Mouse (Mus musculus): ENCODE results near the gene Oser1. TPM values are rescaled to one million over a fixed set of nuclear protein-coding genes. Genes with fewer than 3 reads are reported as not detected.
A peak's percentile ranks its signal among the peaks of the same experiment; 100 is the strongest.

Oser1 gene
- polyA plus RNA-seq, 1 experiment from 2014 or later, result 56.8 TPM

- ATAC-seq (ENCODE audit: insufficient number of reproducible peaks, insufficient read depth, low FRiP score, low read depth), result no peak
- no peak overlapping the region for H3K9ac ChIP-seq (ENCODE audit: low read length)
- WGBS, result 5% methylated on average over 8 of the region's 8 CpGs
- H3K27ac ChIP-seq (replicated peaks in 1 of 2; ENCODE audit: control insufficient read depth in 1 of 2, insufficient read depth in 1 of 2, low read depth in 2 of 2, low read length in 2 of 2), result no peak overlapping the region
- H3K36me3 ChIP-seq (ENCODE audit: control insufficient read depth, insufficient read depth, low read length), result peaks cover 13% of the 10 kb centered on the region
- H3K4me3 ChIP-seq (ENCODE audit: control insufficient read depth in 1 of 2, insufficient read depth in 1 of 2, low read depth in 1 of 2, low read length in 2 of 2), result no peak overlapping the region
- no peaks in the 10 kb centered on the region for H3K27me3 ChIP-seq (ENCODE audit: control insufficient read depth, insufficient read depth, low read length)
- no peaks in the 10 kb centered on the region for H3K9me3 ChIP-seq (ENCODE audit: control insufficient read depth, low read length)
- peaks cover 14 to 16% of the 10 kb centered on the region in 2 experiments for H3K4me1 ChIP-seq (ENCODE audit: control insufficient read depth in 2 of 2, insufficient read depth in 2 of 2, low read length in 2 of 2)
- H3K4me2 ChIP-seq (ENCODE audit: low read length), result no peak overlapping the region
Measured at GRCm38 (mm10) chr2:163401221-163401620, 23.3 kb downstream of the Oser1 start.

GRCm38 (mm10) chr2:163399222-163399621 is 25.3 kb downstream of the Oser1 start:
- Histone ChIP-seq H3K4me2 (ENCODE audit: low read length) (peak overlapping the region; percentile 80), H3K27ac (replicated peaks in 1 of 2; ENCODE audit: control insufficient read depth in 1 of 2, insufficient read depth in 1 of 2, low read depth in 2 of 2, low read length in 2 of 2) (peak overlapping the region; percentile 95 to 98), H3K4me3 (ENCODE audit: control insufficient read depth in 1 of 2, insufficient read depth in 1 of 2, low read depth in 1 of 2, low read length in 2 of 2) (no peak overlapping the region), H3K4me1 (ENCODE audit: control insufficient read depth in 2 of 2, insufficient read depth in 2 of 2, low read length in 2 of 2) (peaks cover 14 to 16% of the 10 kb centered on the region in 2 experiments), H3K9ac (ENCODE audit: low read length) (peak overlapping the region; percentile 94; the same call in 1 of the 2 replicates), H3K36me3 (ENCODE audit: control insufficient read depth, insufficient read depth, low read length) (no peaks in the 10 kb centered on the region), H3K9me3 (ENCODE audit: control insufficient read depth, low read length) (no peaks in the 10 kb centered on the region), H3K27me3 (ENCODE audit: control insufficient read depth, insufficient read depth, low read length) (no peaks in the 10 kb centered on the region)
- WGBS, result 12% methylated on average over 8 of the region's 8 CpGs
- ATAC-seq (ENCODE audit: insufficient number of reproducible peaks, insufficient read depth, low FRiP score, low read depth), result no peak

- Histone ChIP-seq H3K9ac (ENCODE audit: low read length) (peak overlapping the region; percentile 94), H3K36me3 (ENCODE audit: control insufficient read depth, insufficient read depth, low read length) (no peaks in the 10 kb centered on the region), H3K4me1 (ENCODE audit: control insufficient read depth in 2 of 2, insufficient read depth in 2 of 2, low read length in 2 of 2) (peaks cover 14 to 16% of the 10 kb centered on the region in 2 experiments), H3K27me3 (ENCODE audit: control insufficient read depth, insufficient read depth, low read length) (no peaks in the 10 kb centered on the region), H3K27ac (replicated peaks in 1 of 2; ENCODE audit: control insufficient read depth in 1 of 2, insufficient read depth in 1 of 2, low read depth in 2 of 2, low read length in 2 of 2) (peak overlapping the region; percentile 95 to 98), H3K4me2 (ENCODE audit: low read length) (peak overlapping the region; percentile 80), H3K9me3 (ENCODE audit: control insufficient read depth, low read length) (no peaks in the 10 kb centered on the region), H3K4me3 (ENCODE audit: control insufficient read depth in 1 of 2, insufficient read depth in 1 of 2, low read depth in 1 of 2, low read length in 2 of 2) (peak overlapping the region; percentile 76 to 91; a peak in 3 of 4 replicates)
- ATAC-seq (ENCODE audit: insufficient number of reproducible peaks, insufficient read depth, low FRiP score, low read depth), result no peak
- WGBS, result 46% methylated on average over 4 of the region's 4 CpGs
Measured at GRCm38 (mm10) chr2:163398770-163399169, 25.7 kb downstream of the Oser1 start.

- H3K27me3 ChIP-seq (ENCODE audit: control insufficient read depth, insufficient read depth, low read length), result no peaks in the 10 kb centered on the region
- 1% methylated on average over 10 of the region's 10 CpGs for WGBS
- no peaks in the 10 kb centered on the region for H3K9me3 ChIP-seq (ENCODE audit: control insufficient read depth, low read length)
- H3K4me3 ChIP-seq (ENCODE audit: control insufficient read depth in 1 of 2, insufficient read depth in 1 of 2, low read depth in 1 of 2, low read length in 2 of 2), result peak within 1 kb of the TSS; percentile 76 to 91
- peaks cover 14 to 18% of the 10 kb centered on the region in 2 experiments for H3K4me1 ChIP-seq (ENCODE audit: control insufficient read depth in 2 of 2, insufficient read depth in 2 of 2, low read length in 2 of 2)
- peak within 1 kb of the TSS; percentile 95 to 98 for H3K27ac ChIP-seq (replicated peaks in 1 of 2; ENCODE audit: control insufficient read depth in 1 of 2, insufficient read depth in 1 of 2, low read depth in 2 of 2, low read length in 2 of 2)
- ATAC-seq (ENCODE audit: insufficient number of reproducible peaks, insufficient read depth, low FRiP score, low read depth), result peak; percentile 87
- H3K4me2 ChIP-seq (ENCODE audit: low read length), result peak within 1 kb of the TSS; percentile 80
- H3K36me3 ChIP-seq (ENCODE audit: control insufficient read depth, insufficient read depth, low read length), result no peaks in the 10 kb centered on the region
- peak within 1 kb of the TSS; percentile 94 for H3K9ac ChIP-seq (ENCODE audit: low read length)
Measured at GRCm38 (mm10) chr2:163397905-163398304, 26.6 kb downstream of the Oser1 start, which contains the start of gene Jph2. TSS of gene Jph2 (minus strand) at chr2:163397993.

DNA sequence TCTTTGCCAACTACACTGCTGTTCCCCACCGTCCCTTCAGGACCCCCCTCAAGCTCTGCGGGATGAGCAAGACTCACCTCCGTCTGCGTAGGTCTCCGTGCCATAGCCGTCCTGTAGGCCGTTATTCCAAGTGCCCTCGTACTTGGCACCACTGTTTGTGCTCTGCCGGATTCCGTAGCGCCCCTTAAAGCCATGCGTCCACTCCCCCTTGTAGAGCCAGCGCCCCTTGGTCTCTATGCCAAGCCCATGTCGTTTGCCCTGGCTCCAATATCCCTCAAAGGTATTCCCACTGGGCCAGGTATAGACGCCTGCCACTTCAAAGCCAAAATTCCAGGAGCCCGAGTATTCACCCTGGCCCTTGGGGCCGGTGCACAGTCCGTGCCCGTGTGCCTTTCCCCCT is 27.4 kb downstream of the Oser1 start:
- Histone ChIP-seq H3K9me3 (ENCODE audit: control insufficient read depth, low read length) (no peaks in the 10 kb centered on the region), H3K27me3 (ENCODE audit: control insufficient read depth, insufficient read depth, low read length) (no peaks in the 10 kb centered on the region), H3K27ac (replicated peaks in 1 of 2; ENCODE audit: control insufficient read depth in 1 of 2, insufficient read depth in 1 of 2, low read depth in 2 of 2, low read length in 2 of 2) (peak overlapping the region; percentile 95 to 98), H3K4me1 (ENCODE audit: control insufficient read depth in 2 of 2, insufficient read depth in 2 of 2, low read length in 2 of 2) (peaks cover 17 to 22% of the 10 kb centered on the region in 2 experiments), H3K4me3 (ENCODE audit: control insufficient read depth in 1 of 2, insufficient read depth in 1 of 2, low read depth in 1 of 2, low read length in 2 of 2) (peak overlapping the region; percentile 76 to 91), H3K36me3 (ENCODE audit: control insufficient read depth, insufficient read depth, low read length) (0 out of 2 replicates have a peak, but pooled peaks cover under 1% of the 10 kb centered on the region), H3K4me2 (ENCODE audit: low read length) (peak overlapping the region; percentile 80), H3K9ac (ENCODE audit: low read length) (peak overlapping the region; percentile 94)
- 29% methylated on average over 19 of the region's 19 CpGs for WGBS
- ATAC-seq (ENCODE audit: insufficient number of reproducible peaks, insufficient read depth, low FRiP score, low read depth), result no peak

GRCm38 (mm10) chr2:163394977-163395376 is 29.5 kb downstream of the Oser1 start:
- Histone ChIP-seq H3K27me3 (ENCODE audit: control insufficient read depth, insufficient read depth, low read length) (no peaks in the 10 kb centered on the region), H3K9me3 (ENCODE audit: control insufficient read depth, low read length) (no peaks in the 10 kb centered on the region), H3K36me3 (ENCODE audit: control insufficient read depth, insufficient read depth, low read length) (peaks cover 14% of the 10 kb centered on the region), H3K4me1 (ENCODE audit: control insufficient read depth in 2 of 2, insufficient read depth in 2 of 2, low read length in 2 of 2) (peaks cover 29 to 32% of the 10 kb centered on the region in 2 experiments), H3K9ac (ENCODE audit: low read length) (peak overlapping the region; percentile 94), H3K27ac (replicated peaks in 1 of 2; ENCODE audit: control insufficient read depth in 1 of 2, insufficient read depth in 1 of 2, low read depth in 2 of 2, low read length in 2 of 2) (peak overlapping the region; percentile 84 to 95), H3K4me3 (ENCODE audit: control insufficient read depth in 1 of 2, insufficient read depth in 1 of 2, low read depth in 1 of 2, low read length in 2 of 2) (peak overlapping the region; percentile 76 to 91), H3K4me2 (ENCODE audit: low read length) (peak overlapping the region; percentile 80)
- no peak for ATAC-seq (ENCODE audit: insufficient number of reproducible peaks, insufficient read depth, low FRiP score, low read depth)
- 32% methylated on average over 6 of the region's 6 CpGs for WGBS

GRCm38 (mm10) chr2:163393976-163394375 is 30.5 kb downstream of the Oser1 start:
- ATAC-seq (ENCODE audit: insufficient number of reproducible peaks, insufficient read depth, low FRiP score, low read depth), result no peak
- peak overlapping the region; percentile 84 to 95 for H3K27ac ChIP-seq (replicated peaks in 1 of 2; ENCODE audit: control insufficient read depth in 1 of 2, insufficient read depth in 1 of 2, low read depth in 2 of 2, low read length in 2 of 2)
- 26% methylated on average over 6 of the region's 6 CpGs for WGBS
- peak overlapping the region; percentile 76 to 91 for H3K4me3 ChIP-seq (ENCODE audit: control insufficient read depth in 1 of 2, insufficient read depth in 1 of 2, low read depth in 1 of 2, low read length in 2 of 2)
- peaks cover 21% of the 10 kb centered on the region for H3K36me3 ChIP-seq (ENCODE audit: control insufficient read depth, insufficient read depth, low read length)
- peaks cover 23 to 26% of the 10 kb centered on the region in 2 experiments for H3K4me1 ChIP-seq (ENCODE audit: control insufficient read depth in 2 of 2, insufficient read depth in 2 of 2, low read length in 2 of 2)
- no peaks in the 10 kb centered on the region for H3K9me3 ChIP-seq (ENCODE audit: control insufficient read depth, low read length)
- H3K9ac ChIP-seq (ENCODE audit: low read length), result peak overlapping the region; percentile 94
- peak overlapping the region; percentile 80 for H3K4me2 ChIP-seq (ENCODE audit: low read length)
- no peaks in the 10 kb centered on the region for H3K27me3 ChIP-seq (ENCODE audit: control insufficient read depth, insufficient read depth, low read length)

GRCm38 (mm10) chr2:163393241-163393640 is 31.3 kb downstream of the Oser1 start:
- ATAC-seq (ENCODE audit: insufficient number of reproducible peaks, insufficient read depth, low FRiP score, low read depth), result no peak
- WGBS, result 44% methylated on average over 10 of the region's 10 CpGs
- Histone ChIP-seq H3K27me3 (ENCODE audit: control insufficient read depth, insufficient read depth, low read length) (no peaks in the 10 kb centered on the region), H3K36me3 (ENCODE audit: control insufficient read depth, insufficient read depth, low read length) (peaks cover 28% of the 10 kb centered on the region), H3K4me3 (ENCODE audit: control insufficient read depth in 1 of 2, insufficient read depth in 1 of 2, low read depth in 1 of 2, low read length in 2 of 2) (peak overlapping the region; percentile 76 to 91), H3K4me2 (ENCODE audit: low read length) (peak overlapping the region; percentile 80), H3K9me3 (ENCODE audit: control insufficient read depth, low read length) (no peaks in the 10 kb centered on the region), H3K9ac (ENCODE audit: low read length) (peak overlapping the region; percentile 94), H3K4me1 (ENCODE audit: control insufficient read depth in 2 of 2, insufficient read depth in 2 of 2, low read length in 2 of 2) (peaks cover 16 to 19% of the 10 kb centered on the region in 2 experiments), H3K27ac (replicated peaks in 1 of 2; ENCODE audit: control insufficient read depth in 1 of 2, insufficient read depth in 1 of 2, low read depth in 2 of 2, low read length in 2 of 2) (peak overlapping the region; percentile 84 to 95)
